Mouse (Mus musculus) intestine, embryonic 14.5 days (tissue): ENCODE measurements at regions not wholly inside any gene's neighbourhood (a gene's known extent, or its start where the extent isn't known, plus 50 kb on each side); places are given as distances from the start of the nearest gene placed in this dataset.

Experiments used
- ATAC-seq: fragments of 200-750 bp; cut with Nextera tagmentation; replicated peaks from 2 replicates; pipeline ENCODE4 v1.8.0; 2017; ENCODE audit warnings: low read depth, moderate number of reproducible peaks, moderate TSS enrichment, moderate library complexity; ENCODE audit not compliant: low FRiP score, low TSS enrichment
- DNase-seq: peaks from one replicate; pipeline ENCODE4 v3.0.0-alpha.2; 2018; ENCODE audit warnings: low spot score
- H3K27ac ChIP-seq: fragments of 300-500 bp; sonication (generic); 2 replicates; pipeline ENCODE4 v1.5.1; 2014; ENCODE audit warnings: low read depth, mild to moderate bottlenecking, control low read depth
- H3K27me3 ChIP-seq: fragments of 300-500 bp; sonication (generic); replicated peaks from 2 replicates; pipeline ENCODE4 v1.6.1; 2014; ENCODE audit warnings: low read length, control low read depth; ENCODE audit not compliant: control insufficient read depth, insufficient read depth
- H3K36me3 ChIP-seq: fragments of 300-500 bp; sonication (generic); 2 replicates; pipeline ENCODE4 v1.6.1; 2014; ENCODE audit warnings: low read length, control low read depth; ENCODE audit not compliant: control insufficient read depth, insufficient read depth
- H3K4me1 ChIP-seq: fragments of 300-500 bp; sonication (generic); replicated peaks from 2 replicates; pipeline ENCODE4 v1.6.1; 2014; ENCODE audit warnings: low read length, control low read depth, mixed read lengths; ENCODE audit not compliant: control insufficient read depth, insufficient read depth
- H3K4me2 ChIP-seq: fragments of 300-500 bp; sonication (generic); 2 replicates; pipeline ENCODE4 v1.6.1; 2014; ENCODE audit warnings: low read length
- H3K4me3 ChIP-seq: fragments of 300-500 bp; sonication (generic); 2 replicates; pipeline ENCODE4 v1.5.1; 2014; ENCODE audit warnings: low read depth, low read length, control low read depth, mixed read lengths
- H3K9ac ChIP-seq: fragments of 300-500 bp; sonication (generic); 2 replicates; pipeline ENCODE4 v1.6.1; 2014; ENCODE audit warnings: mild to moderate bottlenecking, low read length
- H3K9me3 ChIP-seq: fragments of 300-500 bp; sonication (generic); 2 replicates; pipeline ENCODE4 v1.6.1; 2016; ENCODE audit warnings: low read length, control low read depth; ENCODE audit not compliant: control insufficient read depth
- WGBS: fragments of 180-500 bp; shearing (Covaris S2); extraction: QIAGEN DNeasy Blood & Tissue Kit; methylation state at CpG from one replicate; pipeline ENCODE4 v1.1.7; 2014; 5-methylcytosine and 5-hydroxymethylcytosine counted together

DNA sequence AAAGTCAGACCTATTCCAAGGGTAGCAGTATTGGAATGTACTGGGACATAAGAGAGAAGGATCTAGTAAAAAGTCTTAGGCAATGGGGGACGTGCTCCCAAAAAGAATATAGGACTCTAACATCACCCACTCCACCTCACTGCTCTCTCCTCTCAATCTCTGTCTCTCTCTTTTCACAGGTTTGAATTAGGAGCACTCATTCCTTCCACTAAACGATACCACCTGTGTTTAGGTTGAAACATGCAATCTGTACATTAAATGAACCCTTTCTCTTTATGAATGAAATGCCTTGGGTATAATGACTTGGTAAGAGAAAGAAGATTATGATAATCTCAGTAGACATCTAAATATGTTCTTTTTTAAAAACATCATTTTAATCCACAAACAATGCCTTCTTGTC, 129.4 kb downstream of the Zpld1 start:
- 89% methylated on average over 2 of the region's 2 CpGs for WGBS
- no peaks in the 10 kb centered on the region for H3K4me1 ChIP-seq

DNA sequence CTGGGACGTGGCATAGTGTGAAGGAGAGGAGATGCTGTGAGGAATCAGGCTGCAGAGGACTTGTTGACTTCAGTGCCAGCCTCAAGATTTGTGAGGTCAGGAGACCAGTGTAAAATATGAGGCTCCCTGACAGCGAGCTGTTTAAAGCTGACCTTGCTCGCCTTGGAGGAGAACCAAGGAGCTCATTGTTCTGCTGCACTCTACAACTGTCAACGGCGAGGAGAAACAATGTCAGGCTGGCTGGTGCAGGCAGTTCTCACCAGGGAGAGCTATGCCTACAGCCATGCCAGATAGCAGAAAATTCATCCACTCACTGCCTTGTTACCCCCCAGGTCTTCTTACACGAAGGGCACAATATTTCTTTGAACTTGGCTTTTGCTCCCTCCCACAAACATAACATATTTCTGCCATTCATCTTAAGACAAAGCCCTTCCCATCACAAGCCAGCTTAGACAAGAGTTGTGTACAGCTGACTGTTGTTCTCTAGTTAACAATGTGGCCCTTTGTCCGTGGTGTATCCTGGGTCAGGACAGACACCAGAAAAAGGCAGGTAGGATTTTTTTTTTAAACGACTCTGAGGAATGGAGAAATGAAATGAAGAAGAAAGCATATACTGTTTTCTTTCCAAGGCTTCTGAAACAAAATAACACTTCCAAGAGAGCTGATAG, 131.5 kb downstream of the Zpld1 start:
- Histone ChIP-seq H3K27ac (no peak overlapping the region), H3K9ac (no peak overlapping the region), H3K27me3 (no peaks in the 10 kb centered on the region), H3K4me3 (no peak overlapping the region), H3K4me2 (no peak overlapping the region), H3K4me1 (no peaks in the 10 kb centered on the region), H3K36me3 (no peaks in the 10 kb centered on the region), H3K9me3 (no peaks in the 10 kb centered on the region)
- ATAC-seq (no peak), DNase-seq (no peak)
- WGBS, result 41% methylated on average over 8 of the region's 8 CpGs

More for the DNA sequence above, 129.4 kb downstream of the Zpld1 start:
- Histone ChIP-seq H3K9me3 (no peaks in the 10 kb centered on the region), H3K27ac (no peak overlapping the region), H3K9ac (no peak overlapping the region), H3K36me3 (no peaks in the 10 kb centered on the region), H3K4me2 (no peak overlapping the region), H3K27me3 (no peaks in the 10 kb centered on the region), H3K4me3 (no peak overlapping the region)
- DNase-seq, result no peak
- ATAC-seq, result no peak

- DNase-seq, result no peak
- Histone ChIP-seq H3K27ac (no peak overlapping the region), H3K9ac (no peak overlapping the region), H3K4me3 (no peak overlapping the region), H3K27me3 (no peaks in the 10 kb centered on the region), H3K36me3 (no peaks in the 10 kb centered on the region), H3K9me3 (no peaks in the 10 kb centered on the region), H3K4me1 (no peaks in the 10 kb centered on the region), H3K4me2 (no peak overlapping the region)
- 76% methylated on average over 6 of the region's 6 CpGs for WGBS
- no peak for ATAC-seq
Measured at GRCm38 (mm10) chr16:55162926-55163325, 134.9 kb downstream of the Zpld1 start.

- ATAC-seq (no peak), DNase-seq (no peak)
- Histone ChIP-seq H3K4me2 (no peak overlapping the region), H3K4me1 (no peaks in the 10 kb centered on the region), H3K9me3 (no peaks in the 10 kb centered on the region), H3K27me3 (no peaks in the 10 kb centered on the region), H3K9ac (no peak overlapping the region), H3K27ac (no peak overlapping the region), H3K4me3 (no peak overlapping the region), H3K36me3 (no peaks in the 10 kb centered on the region)
- WGBS, result 43% methylated on average over 4 of the region's 4 CpGs
Measured at GRCm38 (mm10) chr16:55151726-55152125, 146.1 kb downstream of the Zpld1 start.

GRCm38 (mm10) chr16:55142431-55143173, 155.2 kb downstream of the Zpld1 start:
- Histone ChIP-seq H3K9ac (no peak overlapping the region), H3K27ac (no peak overlapping the region), H3K9me3 (no peaks in the 10 kb centered on the region), H3K4me1 (no peaks in the 10 kb centered on the region), H3K36me3 (no peaks in the 10 kb centered on the region), H3K27me3 (no peaks in the 10 kb centered on the region), H3K4me2 (no peak overlapping the region), H3K4me3 (no peak overlapping the region)
- no peak for DNase-seq
- ATAC-seq, result no peak
- 79% methylated on average over 6 of the region's 6 CpGs for WGBS

- H3K9me3 ChIP-seq, result no peaks in the 10 kb centered on the region
- no peaks in the 10 kb centered on the region for H3K36me3 ChIP-seq
- no peaks in the 10 kb centered on the region for H3K27me3 ChIP-seq
- H3K4me2 ChIP-seq, result no peak overlapping the region
- ATAC-seq (no peak), DNase-seq (no peak)
- no peak overlapping the region for H3K27ac ChIP-seq
- H3K4me3 ChIP-seq, result no peak overlapping the region
- H3K4me1 ChIP-seq, result no peaks in the 10 kb centered on the region
- no peak overlapping the region for H3K9ac ChIP-seq
Measured at GRCm38 (mm10) chr16:55134961-55135360, 162.8 kb downstream of the Zpld1 start.

GRCm38 (mm10) chr16:55097651-55098050, 200.1 kb downstream of the Zpld1 start:
- WGBS, result 89% methylated on average over 1 of the region's 1 CpGs
- H3K4me1 ChIP-seq, result no peaks in the 10 kb centered on the region
- H3K4me3 ChIP-seq, result no peak overlapping the region
- ATAC-seq (no peak), DNase-seq (no peak)
- no peaks in the 10 kb centered on the region for H3K36me3 ChIP-seq
- no peaks in the 10 kb centered on the region for H3K27me3 ChIP-seq
- H3K27ac ChIP-seq, result no peak overlapping the region
- no peak overlapping the region for H3K4me2 ChIP-seq
- no peak overlapping the region for H3K9ac ChIP-seq
- H3K9me3 ChIP-seq, result no peaks in the 10 kb centered on the region

DNA sequence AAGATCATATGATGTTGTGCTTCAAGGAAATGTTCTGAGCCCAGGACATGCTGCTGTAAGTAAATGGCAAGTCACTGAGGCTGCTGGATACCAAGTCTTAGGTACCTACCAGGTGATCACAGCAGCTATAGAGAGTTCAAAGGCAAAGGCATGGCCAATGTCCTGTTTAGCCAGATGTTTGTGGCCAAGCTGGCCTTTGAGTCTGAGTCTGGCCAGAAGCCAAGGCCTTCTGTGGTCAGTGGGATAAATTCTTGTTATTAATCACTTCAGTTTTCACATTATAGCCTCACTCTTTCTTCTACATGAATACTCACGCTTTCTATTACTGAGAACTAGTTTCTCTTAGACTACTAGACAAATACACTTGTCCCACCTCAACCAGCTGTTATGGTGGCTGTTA, 210.3 kb downstream of the Zpld1 start:
- no peaks in the 10 kb centered on the region for H3K4me1 ChIP-seq
- DNase-seq (no peak), ATAC-seq (no peak)
- no peaks in the 10 kb centered on the region for H3K9me3 ChIP-seq
- H3K27me3 ChIP-seq, result no peaks in the 10 kb centered on the region
- H3K4me3 ChIP-seq, result no peak overlapping the region
- H3K4me2 ChIP-seq, result no peak overlapping the region
- no peaks in the 10 kb centered on the region for H3K36me3 ChIP-seq
- H3K27ac ChIP-seq, result no peak overlapping the region
- 87% methylated on average over 1 of the region's 1 CpGs for WGBS
- no peak overlapping the region for H3K9ac ChIP-seq

- H3K4me2 ChIP-seq, result no peak overlapping the region
- no peak overlapping the region for H3K9ac ChIP-seq
- H3K36me3 ChIP-seq, result no peaks in the 10 kb centered on the region
- 61% methylated on average over 1 of the region's 1 CpGs for WGBS
- no peaks in the 10 kb centered on the region for H3K27me3 ChIP-seq
- H3K4me1 ChIP-seq, result no peaks in the 10 kb centered on the region
- H3K9me3 ChIP-seq, result no peaks in the 10 kb centered on the region
- DNase-seq (no peak), ATAC-seq (no peak)
- no peak overlapping the region for H3K4me3 ChIP-seq
- no peak overlapping the region for H3K27ac ChIP-seq
Measured at GRCm38 (mm10) chr16:55076172-55076571, 221.6 kb downstream of the Zpld1 start.
